Mouse (Mus musculus): ENCODE data around the gene Mical3. TPM values are rescaled to one million over a fixed set of nuclear protein-coding genes. Genes with fewer than 3 reads are reported as not detected.

The Mical3 gene
- polyA plus RNA-seq (2015; fragmentation: Nextera tagmentation; extraction: Ambion mirVana): 33.8 and 34.5 TPM in 2 replicates

DNA sequence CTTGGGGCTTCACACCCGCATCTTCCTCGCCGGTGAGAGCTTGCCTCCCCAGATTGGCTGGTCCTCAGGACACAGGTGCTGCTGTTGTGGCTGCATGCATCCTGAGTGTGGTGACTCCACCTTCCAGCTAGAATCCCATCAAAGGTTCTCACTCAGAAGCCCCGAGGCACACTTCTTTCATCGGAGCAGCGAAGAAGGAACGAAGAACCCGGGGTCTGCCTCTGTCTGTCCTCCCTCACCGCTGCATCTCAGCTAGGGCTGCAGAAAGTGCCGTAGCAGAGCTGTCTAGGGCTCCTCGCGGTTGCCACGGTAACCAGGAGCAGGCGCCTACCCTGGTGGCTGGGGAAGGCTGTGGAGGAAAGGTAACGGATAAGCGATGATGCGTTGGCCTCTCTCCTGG is at the start of gene Mical3:
Mical3 (minus strand) TSS at position 227 of the 400 bp plus-strand sequence.
- Histone ChIP-seq H3K4me1 (replicated peaks) (peaks cover 32% of the 10 kb centered on the region), H3K27me3 (no peaks in the 10 kb centered on the region), H3K9me3 (no peaks in the 10 kb centered on the region), H3K36me3 (no peaks in the 10 kb centered on the region), H3K27ac (peak within 1 kb of the TSS; percentile 94), H3K4me3 (peak within 1 kb of the TSS; percentile 57), H3K4me2 (peak within 1 kb of the TSS; percentile 63), H3K9ac (peak within 1 kb of the TSS; percentile 89)
- ATAC-seq (ENCODE audit: low FRiP score): peak; percentile 87
- under 1% methylated on average over 17 of the region's 17 CpGs for WGBS

DNA sequence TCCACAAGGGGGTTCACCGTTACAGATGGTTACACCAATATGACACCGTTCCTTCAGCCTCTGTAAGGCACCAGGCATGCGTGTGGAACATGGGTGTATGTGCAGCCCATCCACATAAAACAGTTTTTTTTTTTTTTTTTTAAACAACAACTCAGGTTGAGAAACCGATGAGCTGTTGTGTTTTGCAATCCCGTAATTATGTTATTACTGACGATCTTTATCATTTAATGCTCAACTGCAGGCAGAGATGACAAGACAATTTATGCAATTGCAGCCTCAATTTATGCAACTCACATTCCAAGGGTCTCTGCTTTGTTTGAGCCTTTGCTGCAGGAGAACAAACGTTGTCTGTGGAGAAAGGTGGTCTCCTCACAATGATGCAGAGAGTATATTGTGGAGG is 49.0 kb upstream of the Mical3 start:
- no peak for ATAC-seq (ENCODE audit: low FRiP score)
- Histone ChIP-seq H3K9me3 (no peaks in the 10 kb centered on the region), H3K27me3 (no peaks in the 10 kb centered on the region), H3K4me2 (no peak overlapping the region), H3K36me3 (no peaks in the 10 kb centered on the region), H3K27ac (no peak overlapping the region), H3K9ac (0 out of 2 replicates have a peak overlapping the region, but pooled peaks have one; percentile 9), H3K4me1 (replicated peaks) (peaks cover 18% of the 10 kb centered on the region), H3K4me3 (no peak overlapping the region)
- WGBS: 64% methylated on average over 7 of the region's 7 CpGs

DNA sequence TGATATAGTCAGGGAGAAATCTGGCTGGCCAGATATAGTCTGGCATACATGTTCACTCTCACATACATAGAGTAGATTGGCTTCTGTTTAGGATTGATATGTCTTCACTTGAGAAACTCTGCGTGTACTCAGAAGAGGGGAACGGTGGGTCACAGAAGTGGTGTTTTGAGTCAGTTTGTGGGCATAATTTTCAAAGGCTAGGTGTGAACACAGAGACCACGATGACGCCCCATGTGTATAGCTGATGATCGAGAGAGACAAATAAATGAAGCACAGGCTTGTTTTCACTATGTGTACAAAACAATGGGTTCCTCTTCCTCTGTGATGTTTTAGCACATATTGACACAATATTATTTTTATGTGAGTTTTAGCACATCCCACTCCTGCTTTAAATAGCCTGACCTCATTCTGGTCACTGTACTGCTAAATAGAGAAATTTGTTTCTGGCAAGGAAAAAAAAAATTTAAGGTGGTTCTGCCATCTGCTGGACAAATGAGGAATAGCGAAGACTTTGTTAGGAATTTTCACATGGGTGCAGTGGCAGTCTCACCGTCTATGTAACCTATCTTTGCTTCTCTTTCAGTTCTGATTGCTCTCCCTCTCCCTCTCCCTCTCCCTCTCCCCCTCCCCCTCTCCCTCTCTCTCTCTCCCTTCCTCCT is 48.0 kb upstream of the Mical3 start:
- no peak for ATAC-seq (ENCODE audit: low FRiP score)

DNA sequence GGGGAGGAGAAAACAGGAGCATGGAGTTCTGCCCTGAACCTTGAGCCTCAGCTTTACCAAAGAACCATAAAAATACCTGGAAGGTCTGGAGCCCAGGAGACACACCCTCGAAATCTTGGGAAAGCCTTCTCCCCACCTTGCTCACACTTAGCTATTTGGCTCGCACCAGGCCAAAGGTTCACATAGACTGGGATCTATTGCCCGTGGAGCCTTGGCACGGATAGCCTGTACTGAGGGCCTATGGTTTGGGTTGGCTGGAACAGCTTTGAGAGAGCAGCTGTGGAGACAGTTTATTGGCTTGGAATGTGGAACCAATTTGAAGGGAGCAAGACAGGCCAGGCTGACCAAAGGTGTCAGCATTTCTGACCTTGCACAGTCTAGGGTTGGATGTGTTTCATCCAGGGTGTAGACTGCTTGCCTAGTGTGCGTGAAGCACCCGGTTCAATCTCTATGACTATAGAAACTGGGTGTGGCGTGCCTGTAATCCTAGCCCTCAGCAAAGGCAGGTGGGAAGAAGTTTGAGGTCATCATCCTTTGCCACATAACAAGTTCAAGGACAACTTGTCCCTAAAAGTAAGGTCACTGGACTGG is 46.4 kb upstream of the Mical3 start:
- H3K9me3 ChIP-seq: no peaks in the 10 kb centered on the region

More for the DNA sequence above, 48.0 kb upstream of the Mical3 start:
- Histone ChIP-seq H3K4me1 (replicated peaks) (peaks cover 9% of the 10 kb centered on the region), H3K27me3 (no peaks in the 10 kb centered on the region), H3K27ac (no peak overlapping the region), H3K9ac (no peak overlapping the region), H3K4me2 (no peak overlapping the region), H3K36me3 (no peaks in the 10 kb centered on the region), H3K4me3 (no peak overlapping the region), H3K9me3 (no peaks in the 10 kb centered on the region)
- 64% methylated on average over 7 of the region's 7 CpGs for WGBS

DNA sequence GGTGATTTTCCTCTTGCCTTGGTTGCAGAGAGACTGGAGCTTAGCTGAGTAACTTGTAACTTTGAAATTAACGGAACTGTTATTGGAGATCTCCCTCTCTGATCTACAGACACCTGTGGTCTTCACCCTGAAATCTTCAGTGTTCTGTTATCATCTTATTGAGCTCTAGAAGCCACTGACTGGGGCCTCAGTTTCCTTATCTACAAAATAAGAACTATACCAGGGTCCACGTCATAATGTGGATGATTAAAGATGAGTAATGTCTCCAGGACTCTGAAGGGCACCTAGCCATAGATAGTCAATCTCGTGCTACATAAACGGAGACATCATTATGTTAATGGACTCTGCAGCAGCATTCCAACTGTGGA is 45.9 kb upstream of the Mical3 start:
- 75% methylated on average over 4 of the region's 4 CpGs for WGBS
- no peak for ATAC-seq (ENCODE audit: low FRiP score)
- Histone ChIP-seq H3K4me2 (no peak overlapping the region), H3K4me1 (replicated peaks) (peaks cover 9% of the 10 kb centered on the region), H3K4me3 (no peak overlapping the region), H3K9me3 (no peaks in the 10 kb centered on the region), H3K27me3 (0 out of 2 replicates have a peak, but pooled peaks cover 6% of the 10 kb centered on the region), H3K9ac (no peak overlapping the region), H3K27ac (no peak overlapping the region), H3K36me3 (no peaks in the 10 kb centered on the region)

More for the DNA sequence above, 46.4 kb upstream of the Mical3 start:
- WGBS: 88% methylated on average over 7 of the region's 7 CpGs
- no peak overlapping the region for H3K9ac ChIP-seq
- ATAC-seq (ENCODE audit: low FRiP score): 0 out of 2 replicates have a peak, but pooled peaks have one; percentile 11
- H3K27ac ChIP-seq: no peak overlapping the region
- no peak overlapping the region for H3K4me3 ChIP-seq
- no peak overlapping the region for H3K4me2 ChIP-seq
- H3K27me3 ChIP-seq: 0 out of 2 replicates have a peak, but pooled peaks cover 6% of the 10 kb centered on the region
- peaks cover 9% of the 10 kb centered on the region for H3K4me1 ChIP-seq (replicated peaks)
- no peaks in the 10 kb centered on the region for H3K36me3 ChIP-seq

DNA sequence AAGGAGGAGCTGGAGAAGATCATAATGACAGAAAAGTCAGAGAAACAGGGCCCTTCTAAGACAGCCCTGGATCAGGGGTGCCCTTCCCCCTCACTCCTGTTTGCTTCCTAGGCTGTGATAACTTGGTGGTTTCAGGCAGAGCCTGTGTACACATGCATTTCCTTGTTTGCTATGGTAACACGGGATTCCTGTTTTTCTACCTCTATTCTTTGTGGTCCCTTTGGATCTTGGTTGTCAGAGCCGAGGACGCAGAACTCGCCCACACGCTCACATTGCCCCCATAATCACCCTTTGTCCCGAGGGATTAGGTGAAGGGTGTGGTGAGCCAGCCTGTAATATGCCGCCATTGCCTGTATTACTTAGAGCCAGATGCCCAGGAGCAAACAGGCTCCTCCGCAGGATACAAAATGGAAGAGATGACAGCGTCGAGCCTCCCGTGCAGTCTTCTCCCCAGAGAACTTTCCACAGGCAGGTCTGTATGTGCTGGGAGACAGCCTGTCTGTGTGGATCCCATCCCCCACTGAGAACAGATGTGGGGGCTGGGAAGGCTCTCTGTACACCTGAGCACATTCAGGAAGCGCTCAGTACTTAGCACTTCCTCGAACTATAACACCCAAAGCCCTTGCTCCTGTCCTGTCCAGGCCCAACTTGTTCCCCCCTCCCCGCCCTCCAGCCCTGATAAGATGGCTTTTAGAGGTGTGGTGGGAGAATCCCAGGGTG is 45.4 kb upstream of the Mical3 start:
- H3K9me3 ChIP-seq: no peaks in the 10 kb centered on the region
- H3K9ac ChIP-seq: no peak overlapping the region
- 0 out of 2 replicates have a peak, but pooled peaks have one; percentile 44 for ATAC-seq (ENCODE audit: low FRiP score)
- peaks cover 9% of the 10 kb centered on the region for H3K4me1 ChIP-seq (replicated peaks)
- H3K4me2 ChIP-seq: 0 out of 2 replicates have a peak overlapping the region, but pooled peaks have one; percentile 2
- H3K36me3 ChIP-seq: no peaks in the 10 kb centered on the region
- 58% methylated on average over 14 of the region's 14 CpGs for WGBS
- H3K4me3 ChIP-seq: no peak overlapping the region
- no peak overlapping the region for H3K27ac ChIP-seq
- H3K27me3 ChIP-seq: 0 out of 2 replicates have a peak, but pooled peaks cover 6% of the 10 kb centered on the region

DNA sequence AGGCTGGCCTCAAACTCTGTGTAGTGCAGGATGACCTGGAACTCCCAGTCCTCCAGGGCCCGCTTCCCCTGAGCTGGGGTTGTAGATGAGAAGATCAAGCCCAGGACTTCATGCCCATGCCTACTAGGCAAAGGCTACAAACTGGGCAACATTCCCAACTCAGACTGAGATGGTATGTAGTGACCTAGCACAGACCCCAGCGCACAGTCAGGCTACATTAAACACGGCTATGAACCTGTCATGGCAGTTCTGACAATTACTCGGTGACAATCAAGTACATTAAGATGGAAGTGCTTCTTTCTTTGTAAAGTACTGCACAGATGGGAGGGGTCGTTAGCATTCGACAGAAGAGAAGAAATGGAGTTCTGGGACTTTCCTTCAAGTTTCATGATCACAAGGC is 44.0 kb upstream of the Mical3 start:
- Histone ChIP-seq H3K4me2 (no peak overlapping the region), H3K4me1 (replicated peaks) (peaks cover 9% of the 10 kb centered on the region), H3K27ac (no peak overlapping the region), H3K36me3 (no peaks in the 10 kb centered on the region), H3K9me3 (no peaks in the 10 kb centered on the region), H3K27me3 (0 out of 2 replicates have a peak, but pooled peaks cover 6% of the 10 kb centered on the region), H3K4me3 (no peak overlapping the region), H3K9ac (no peak overlapping the region)
- 93% methylated on average over 6 of the region's 6 CpGs for WGBS
- no peak for ATAC-seq (ENCODE audit: low FRiP score)

DNA sequence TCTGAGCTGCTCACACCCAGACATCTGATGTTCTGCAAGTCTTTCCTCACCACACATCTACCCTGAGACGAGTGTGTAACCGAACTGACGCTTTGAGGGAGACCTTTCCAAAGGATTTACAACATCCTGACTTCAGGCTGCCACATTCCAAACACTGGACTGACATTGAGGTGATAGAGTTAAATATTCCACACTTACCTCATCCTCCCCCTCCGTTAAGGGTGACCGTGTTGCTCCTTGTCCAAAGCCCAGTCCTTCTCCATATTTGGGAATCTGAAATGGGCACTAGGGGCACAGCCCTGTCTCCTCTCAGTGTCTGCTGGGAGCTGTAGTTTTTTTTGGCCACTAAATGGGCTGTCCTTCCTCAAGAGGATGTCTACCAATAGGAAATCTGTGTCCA is 42.7 kb upstream of the Mical3 start:
- no peak overlapping the region for H3K4me3 ChIP-seq
- 0 out of 2 replicates have a peak, but pooled peaks cover 6% of the 10 kb centered on the region for H3K27me3 ChIP-seq
- no peaks in the 10 kb centered on the region for H3K36me3 ChIP-seq
- ATAC-seq (ENCODE audit: low FRiP score): no peak
- H3K4me2 ChIP-seq: no peak overlapping the region
- H3K9me3 ChIP-seq: no peaks in the 10 kb centered on the region
- no peak overlapping the region for H3K27ac ChIP-seq
- H3K4me1 ChIP-seq (replicated peaks): peaks cover 9% of the 10 kb centered on the region
- H3K9ac ChIP-seq: no peak overlapping the region
- 86% methylated on average over 5 of the region's 5 CpGs for WGBS

DNA sequence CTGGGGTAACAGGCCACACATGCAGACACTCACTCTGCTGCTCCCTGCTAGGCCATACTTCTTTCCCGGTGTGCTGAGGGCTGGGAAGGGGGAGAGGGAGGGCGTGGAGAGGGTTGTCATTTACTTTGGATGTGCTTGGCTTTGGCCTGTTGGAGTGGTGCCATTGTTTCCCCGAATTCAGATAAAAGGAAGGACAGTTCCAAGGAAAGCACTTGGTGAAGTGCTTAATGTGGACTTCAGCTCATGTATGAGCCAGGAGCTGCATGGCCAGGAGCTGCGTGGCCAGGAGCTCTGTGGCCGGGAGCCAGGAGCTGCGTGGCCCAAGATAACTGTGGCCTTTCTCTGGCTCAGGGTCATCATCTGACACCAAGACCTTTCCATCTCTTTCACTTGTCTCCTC is 40.3 kb upstream of the Mical3 start:
- 87% methylated on average over 6 of the region's 6 CpGs for WGBS
- H3K4me2 ChIP-seq: no peak overlapping the region

DNA sequence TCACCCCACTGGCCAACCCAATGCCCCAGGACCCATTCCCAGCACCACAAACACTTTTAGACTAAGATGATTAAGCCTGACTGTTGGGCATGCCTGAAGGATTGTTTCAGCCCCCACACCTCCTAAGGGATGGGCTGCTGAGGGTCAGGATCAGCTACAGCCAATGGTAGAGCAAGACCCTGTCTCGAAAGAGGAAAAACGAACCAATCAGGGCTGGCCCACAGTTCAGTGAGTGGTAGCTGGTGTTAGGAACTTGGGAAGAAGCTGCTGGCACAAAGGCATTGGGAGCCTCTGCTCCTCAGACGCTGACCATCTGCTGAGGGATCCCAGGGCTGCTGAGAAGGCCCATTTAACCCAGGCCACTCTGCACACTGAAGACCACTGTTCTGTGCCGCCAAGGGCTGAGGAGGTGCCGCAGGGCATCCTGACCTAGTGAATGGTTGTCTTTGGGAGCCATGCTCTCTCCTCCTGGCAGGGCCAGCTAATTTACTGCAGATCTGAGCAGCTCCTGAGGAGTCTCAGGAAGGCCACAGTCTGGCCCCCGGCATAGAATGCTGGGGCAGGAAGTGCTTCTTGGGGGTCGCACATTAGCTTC is 36.7 kb upstream of the Mical3 start:
- Histone ChIP-seq H3K27me3 (0 out of 2 replicates have a peak, but pooled peaks cover 3% of the 10 kb centered on the region), H3K27ac (no peak overlapping the region), H3K4me1 (replicated peaks) (peaks cover 10% of the 10 kb centered on the region), H3K9ac (no peak overlapping the region), H3K4me2 (no peak overlapping the region), H3K36me3 (no peaks in the 10 kb centered on the region), H3K9me3 (no peaks in the 10 kb centered on the region), H3K4me3 (no peak overlapping the region)
- WGBS: 79% methylated on average over 7 of the region's 7 CpGs
- no peak for ATAC-seq (ENCODE audit: low FRiP score)

More for the DNA sequence above, 40.3 kb upstream of the Mical3 start:
- no peak overlapping the region for H3K4me3 ChIP-seq
- H3K9ac ChIP-seq: no peak overlapping the region
- peaks cover 8% of the 10 kb centered on the region for H3K4me1 ChIP-seq (replicated peaks)
- 0 out of 2 replicates have a peak, but pooled peaks cover 9% of the 10 kb centered on the region for H3K27me3 ChIP-seq
- H3K9me3 ChIP-seq: no peaks in the 10 kb centered on the region
- no peak overlapping the region for H3K27ac ChIP-seq
- no peak for ATAC-seq (ENCODE audit: low FRiP score)
- no peaks in the 10 kb centered on the region for H3K36me3 ChIP-seq

DNA sequence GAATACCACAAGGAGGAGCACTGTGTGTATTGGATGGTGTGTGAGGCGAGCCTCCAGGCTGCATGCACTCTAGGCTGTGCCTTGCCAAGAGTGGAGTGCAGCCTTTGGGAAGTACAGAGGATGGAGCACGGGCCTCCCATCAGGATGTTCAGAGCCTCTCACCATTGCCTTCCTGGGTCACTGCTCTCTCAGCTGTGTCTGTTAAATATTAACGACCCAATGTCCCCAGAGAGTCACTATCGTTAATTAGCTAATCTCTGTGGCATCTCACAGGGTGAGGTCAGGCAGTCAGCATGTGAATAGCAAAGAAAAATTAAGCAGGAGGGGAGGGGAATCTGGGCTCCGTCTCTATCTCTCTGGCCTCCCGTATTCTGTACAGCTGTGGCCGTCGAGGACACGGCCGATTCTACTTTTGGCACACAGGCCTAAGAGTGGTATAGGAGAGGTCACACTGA is 35.3 kb upstream of the Mical3 start:
- H3K4me1 ChIP-seq (replicated peaks): peaks cover 10% of the 10 kb centered on the region
- H3K27ac ChIP-seq: 0 out of 2 replicates have a peak overlapping the region, but pooled peaks have one; percentile 18
- ATAC-seq (ENCODE audit: low FRiP score): peak; percentile 76
- H3K4me2 ChIP-seq: no peak overlapping the region
- H3K4me3 ChIP-seq: no peak overlapping the region
- H3K36me3 ChIP-seq: no peaks in the 10 kb centered on the region
- H3K27me3 ChIP-seq: 0 out of 2 replicates have a peak, but pooled peaks cover 3% of the 10 kb centered on the region
- 22% methylated on average over 10 of the region's 10 CpGs for WGBS
- no peak overlapping the region for H3K9ac ChIP-seq
- no peaks in the 10 kb centered on the region for H3K9me3 ChIP-seq

DNA sequence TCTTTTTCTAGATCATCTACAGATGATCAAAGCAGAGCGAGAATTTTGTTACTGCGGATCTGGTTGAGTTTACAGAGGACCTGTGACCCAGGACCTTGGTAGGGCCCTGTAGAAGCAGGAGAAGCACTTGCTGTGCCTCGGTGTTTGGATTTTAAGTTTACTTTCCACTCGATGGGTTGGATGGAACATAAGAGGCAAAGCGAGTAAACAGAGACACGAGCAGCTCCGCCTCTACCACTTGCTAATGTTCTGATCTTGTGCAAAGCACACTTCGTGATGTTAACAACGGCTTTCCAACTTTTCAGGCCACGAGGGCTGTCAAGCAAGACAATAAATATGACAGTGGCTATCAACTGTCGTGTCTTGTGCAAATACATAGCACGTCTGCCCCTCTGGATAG is 31.8 kb upstream of the Mical3 start:
- no peaks in the 10 kb centered on the region for H3K9me3 ChIP-seq
- 89% methylated on average over 12 of the region's 12 CpGs for WGBS
- H3K27ac ChIP-seq: no peak overlapping the region
- H3K4me3 ChIP-seq: no peak overlapping the region
- no peak for ATAC-seq (ENCODE audit: low FRiP score)
- H3K4me2 ChIP-seq: no peak overlapping the region
- H3K4me1 ChIP-seq (replicated peaks): peaks cover 10% of the 10 kb centered on the region
- no peaks in the 10 kb centered on the region for H3K36me3 ChIP-seq
- H3K9ac ChIP-seq: no peak overlapping the region
- H3K27me3 ChIP-seq: 0 out of 2 replicates have a peak, but pooled peaks cover 3% of the 10 kb centered on the region
